Mouse (Mus musculus): ENCODE measurements around the gene Nedd4. TPM values are rescaled to one million over a fixed set of nuclear protein-coding genes. Genes with fewer than 3 reads are reported as not detected.
"Not testable (repeated sequence)": the region's sequence is repeated elsewhere in the genome, so short reads cannot be mapped to it uniquely, and the experiment has no call there.

The Nedd4 gene
- polyA plus RNA-seq, 1 experiment from 2014 or later: 731 TPM

- Histone ChIP-seq H3K4me3 (replicated peaks) (no peak overlapping the region), H3K36me3 (replicated peaks) (no peaks in the 10 kb centered on the region), H3K9me3 (no peaks in the 10 kb centered on the region), H3K4me1 (peaks cover 30% of the 10 kb centered on the region), H3K27ac (no peak overlapping the region; the same call in 1 of the 2 replicates), H3K9ac (no peak overlapping the region), H3K4me2 (no peak overlapping the region), H3K27me3 (no peaks in the 10 kb centered on the region)
- no peak for ATAC-seq (ENCODE audit: low FRiP score)
- WGBS: 23% methylated on average over 4 of the region's 4 CpGs
Measured at GRCm38 (mm10) chr9:72656491-72656890, 5.7 kb upstream of the Nedd4 start.

- Histone ChIP-seq H3K4me2 (no peak overlapping the region), H3K9me3 (no peaks in the 10 kb centered on the region), H3K27ac (no peak overlapping the region; the same call in 1 of the 2 replicates), H3K4me1 (peaks cover 33% of the 10 kb centered on the region), H3K36me3 (replicated peaks) (no peaks in the 10 kb centered on the region), H3K27me3 (no peaks in the 10 kb centered on the region), H3K9ac (no peak overlapping the region), H3K4me3 (replicated peaks) (no peak overlapping the region)
- WGBS: 20% methylated on average over 3 of the region's 3 CpGs
- no peak for ATAC-seq (ENCODE audit: low FRiP score)
Measured at GRCm38 (mm10) chr9:72656940-72657339, 5.2 kb upstream of the Nedd4 start.

GRCm38 (mm10) chr9:72657694-72658093 lies 4.5 kb upstream of the Nedd4 start:
- Histone ChIP-seq H3K27me3 (no peaks in the 10 kb centered on the region), H3K27ac (no peak overlapping the region), H3K4me1 (peaks cover 29% of the 10 kb centered on the region), H3K4me3 (replicated peaks) (no peak overlapping the region), H3K36me3 (replicated peaks) (no peaks in the 10 kb centered on the region), H3K4me2 (no peak overlapping the region), H3K9ac (no peak overlapping the region), H3K9me3 (no peaks in the 10 kb centered on the region)
- WGBS: 83% methylated on average over 1 of the region's 1 CpGs
- ATAC-seq (ENCODE audit: low FRiP score): no peak

GRCm38 (mm10) chr9:72660139-72660538 lies 2.0 kb upstream of the Nedd4 start:
- H3K4me1 ChIP-seq: peaks cover 34% of the 10 kb centered on the region
- H3K4me2 ChIP-seq: no peak overlapping the region
- no peak overlapping the region for H3K4me3 ChIP-seq (replicated peaks)
- WGBS: 76% methylated on average over 4 of the region's 4 CpGs
- no peaks in the 10 kb centered on the region for H3K9me3 ChIP-seq
- H3K9ac ChIP-seq: no peak overlapping the region
- H3K27me3 ChIP-seq: no peaks in the 10 kb centered on the region
- no peak for ATAC-seq (ENCODE audit: low FRiP score)
- H3K36me3 ChIP-seq (replicated peaks): peaks cover 10% of the 10 kb centered on the region; the same call in 1 of the 2 replicates
- no peak overlapping the region for H3K27ac ChIP-seq

GRCm38 (mm10) chr9:72660911-72661310 lies 1.2 kb upstream of the Nedd4 start:
- WGBS: 25% methylated on average over 1 of the region's 1 CpGs
- Histone ChIP-seq H3K4me2 (no peak overlapping the region), H3K4me1 (peaks cover 38% of the 10 kb centered on the region), H3K4me3 (replicated peaks) (no peak overlapping the region), H3K36me3 (replicated peaks) (peaks cover 17% of the 10 kb centered on the region), H3K27ac (peak overlapping the region; percentile 97), H3K9me3 (no peaks in the 10 kb centered on the region), H3K27me3 (no peaks in the 10 kb centered on the region), H3K9ac (no peak overlapping the region)
- no peak for ATAC-seq (ENCODE audit: low FRiP score)

- peak overlapping the region; percentile 96 for H3K4me3 ChIP-seq (replicated peaks)
- no peak for ATAC-seq (ENCODE audit: low FRiP score)
- H3K27me3 ChIP-seq: no peaks in the 10 kb centered on the region
- WGBS: under 1% methylated on average over 13 of the region's 13 CpGs
- peak overlapping the region; percentile 100 for H3K9ac ChIP-seq
- peak overlapping the region; percentile 96 for H3K4me2 ChIP-seq
- H3K27ac ChIP-seq: peak overlapping the region; percentile 97
- peaks cover 22% of the 10 kb centered on the region for H3K36me3 ChIP-seq (replicated peaks)
- no peaks in the 10 kb centered on the region for H3K9me3 ChIP-seq
- H3K4me1 ChIP-seq: peaks cover 40% of the 10 kb centered on the region
Measured at GRCm38 (mm10) chr9:72661561-72661894, 618 bp upstream of the Nedd4 start.

- WGBS: under 1% methylated on average over 55 of the region's 55 CpGs
- Histone ChIP-seq H3K9ac (peak overlapping the region; percentile 100), H3K27ac (peak overlapping the region; percentile 97), H3K4me1 (peaks cover 44% of the 10 kb centered on the region), H3K4me2 (peak overlapping the region; percentile 96), H3K36me3 (replicated peaks) (peaks cover 33% of the 10 kb centered on the region), H3K27me3 (no peaks in the 10 kb centered on the region), H3K4me3 (replicated peaks) (peak overlapping the region; percentile 96), H3K9me3 (no peaks in the 10 kb centered on the region)
- peak; percentile 73 for ATAC-seq (ENCODE audit: low FRiP score)
Measured at GRCm38 (mm10) chr9:72662691-72663533, 766 bp downstream of the Nedd4 start.

- no peak for ATAC-seq (ENCODE audit: low FRiP score)
- Histone ChIP-seq H3K36me3 (replicated peaks) (peaks cover 33% of the 10 kb centered on the region), H3K9ac (peak overlapping the region; percentile 100), H3K4me1 (peaks cover 44% of the 10 kb centered on the region), H3K27me3 (no peaks in the 10 kb centered on the region), H3K4me3 (replicated peaks) (peak overlapping the region; percentile 96), H3K27ac (peak overlapping the region; percentile 97), H3K9me3 (no peaks in the 10 kb centered on the region), H3K4me2 (peak overlapping the region; percentile 96)
- WGBS: 10% methylated on average over 10 of the region's 10 CpGs
Measured at GRCm38 (mm10) chr9:72663534-72663918, 1.4 kb downstream of the Nedd4 start.

GRCm38 (mm10) chr9:72664409-72665351 lies 2.5 kb downstream of the Nedd4 start:
- ATAC-seq (ENCODE audit: low FRiP score): no peak
- Histone ChIP-seq H3K27ac (peak overlapping the region; percentile 97), H3K9ac (peak overlapping the region; percentile 100), H3K9me3 (no peaks in the 10 kb centered on the region), H3K27me3 (no peaks in the 10 kb centered on the region), H3K4me1 (peaks cover 54% of the 10 kb centered on the region), H3K4me3 (replicated peaks) (peak overlapping the region; percentile 96), H3K36me3 (replicated peaks) (peaks cover 43% of the 10 kb centered on the region), H3K4me2 (peak overlapping the region; percentile 96)
- WGBS: 34% methylated on average over 12 of the region's 12 CpGs

- Histone ChIP-seq H3K4me1 (peaks cover 60% of the 10 kb centered on the region), H3K9me3 (no peaks in the 10 kb centered on the region), H3K4me3 (replicated peaks) (peak overlapping the region; percentile 96), H3K27me3 (no peaks in the 10 kb centered on the region), H3K9ac (peak overlapping the region; percentile 36), H3K4me2 (peak overlapping the region; percentile 96), H3K27ac (peak overlapping the region; percentile 97), H3K36me3 (replicated peaks) (peaks cover 49% of the 10 kb centered on the region)
- no peak for ATAC-seq (ENCODE audit: low FRiP score)
- 54% methylated on average over 7 of the region's 7 CpGs for WGBS
Measured at GRCm38 (mm10) chr9:72665517-72665916, 3.4 kb downstream of the Nedd4 start.

- not testable (repeated sequence) for H3K27ac ChIP-seq; H3K9me3 ChIP-seq; H3K4me3 ChIP-seq (replicated peaks); H3K27me3 ChIP-seq; H3K9ac ChIP-seq; ATAC-seq (ENCODE audit: low FRiP score); H3K4me2 ChIP-seq
- Histone ChIP-seq H3K4me1 (peaks cover 53% of the 10 kb centered on the region), H3K36me3 (replicated peaks) (peaks cover 55% of the 10 kb centered on the region)
- 77% methylated on average over 7 of the region's 8 CpGs for WGBS
Measured at GRCm38 (mm10) chr9:72666352-72667021, 4.3 kb downstream of the Nedd4 start.

GRCm38 (mm10) chr9:72667126-72667525 lies 5.0 kb downstream of the Nedd4 start:
- Histone ChIP-seq H3K27ac (no peak overlapping the region), H3K27me3 (no peaks in the 10 kb centered on the region), H3K4me2 (no peak overlapping the region), H3K4me3 (replicated peaks) (no peak overlapping the region), H3K4me1 (peaks cover 50% of the 10 kb centered on the region), H3K9me3 (no peaks in the 10 kb centered on the region), H3K36me3 (replicated peaks) (peaks cover 60% of the 10 kb centered on the region), H3K9ac (no peak overlapping the region)
- 93% methylated on average over 3 of the region's 3 CpGs for WGBS
- no peak for ATAC-seq (ENCODE audit: low FRiP score)
